Mouse (Mus musculus): ENCODE data around the gene Ror1. TPM values are rescaled to one million over a fixed set of nuclear protein-coding genes. Genes with fewer than 3 reads are reported as not detected.

Gene Ror1
- polyA plus RNA-seq, 1 experiment from 2014 or later = 13.0 TPM

GRCm38 (mm10) chr4:100187563-100188200, 92.1 kb downstream of the Ror1 start:
- Histone ChIP-seq H3K9ac (ENCODE audit: low read length) (no peak overlapping the region), H3K9me3 (ENCODE audit: control insufficient read depth, low read length) (no peaks in the 10 kb centered on the region), H3K4me2 (ENCODE audit: low read depth, low read length) (no peak overlapping the region), H3K4me3 (ENCODE audit: low read length) (no peak overlapping the region), H3K4me1 (replicated peaks; ENCODE audit: control insufficient read depth, insufficient read depth, low read length) (peaks cover 21% of the 10 kb centered on the region), H3K27ac (ENCODE audit: low read length) (peak overlapping the region; percentile 65), H3K27me3 (ENCODE audit: control insufficient read depth, insufficient read depth, low read depth, low read length) (no peaks in the 10 kb centered on the region), H3K36me3 (ENCODE audit: control insufficient read depth, insufficient read depth, low read length) (no peaks in the 10 kb centered on the region)
- peak; percentile 69 for ATAC-seq (ENCODE audit: low read depth)
- 22% methylated on average over 6 of the region's 6 CpGs for WGBS

GRCm38 (mm10) chr4:100188201-100188699, 92.7 kb downstream of the Ror1 start:
- peak overlapping the region; percentile 65 for H3K27ac ChIP-seq (ENCODE audit: low read length)
- no peak overlapping the region for H3K9ac ChIP-seq (ENCODE audit: low read length)
- no peaks in the 10 kb centered on the region for H3K27me3 ChIP-seq (ENCODE audit: control insufficient read depth, insufficient read depth, low read depth, low read length)
- H3K4me3 ChIP-seq (ENCODE audit: low read length) = no peak overlapping the region
- peak; percentile 72 for ATAC-seq (ENCODE audit: low read depth)
- H3K4me2 ChIP-seq (ENCODE audit: low read depth, low read length) = no peak overlapping the region
- WGBS = 23% methylated on average over 4 of the region's 4 CpGs
- H3K4me1 ChIP-seq (replicated peaks; ENCODE audit: control insufficient read depth, insufficient read depth, low read length) = peaks cover 21% of the 10 kb centered on the region
- no peaks in the 10 kb centered on the region for H3K9me3 ChIP-seq (ENCODE audit: control insufficient read depth, low read length)
- no peaks in the 10 kb centered on the region for H3K36me3 ChIP-seq (ENCODE audit: control insufficient read depth, insufficient read depth, low read length)

GRCm38 (mm10) chr4:100191483-100191882, 95.9 kb downstream of the Ror1 start:
- Histone ChIP-seq H3K27ac (ENCODE audit: low read length) (no peak overlapping the region), H3K4me2 (ENCODE audit: low read depth, low read length) (no peak overlapping the region), H3K4me1 (replicated peaks; ENCODE audit: control insufficient read depth, insufficient read depth, low read length) (peaks cover 21% of the 10 kb centered on the region), H3K36me3 (ENCODE audit: control insufficient read depth, insufficient read depth, low read length) (no peaks in the 10 kb centered on the region), H3K27me3 (ENCODE audit: control insufficient read depth, insufficient read depth, low read depth, low read length) (no peaks in the 10 kb centered on the region), H3K9ac (ENCODE audit: low read length) (no peak overlapping the region), H3K9me3 (ENCODE audit: control insufficient read depth, low read length) (no peaks in the 10 kb centered on the region), H3K4me3 (ENCODE audit: low read length) (no peak overlapping the region)
- ATAC-seq (ENCODE audit: low read depth) = no peak; the same call in 1 of the 2 replicates
- WGBS = 41% methylated on average over 6 of the region's 6 CpGs

- H3K9ac ChIP-seq (ENCODE audit: low read length) = no peak overlapping the region
- H3K4me2 ChIP-seq (ENCODE audit: low read depth, low read length) = no peak overlapping the region
- H3K36me3 ChIP-seq (ENCODE audit: control insufficient read depth, insufficient read depth, low read length) = no peaks in the 10 kb centered on the region
- WGBS = 63% methylated on average over 3 of the region's 3 CpGs
- H3K4me3 ChIP-seq (ENCODE audit: low read length) = no peak overlapping the region
- H3K9me3 ChIP-seq (ENCODE audit: control insufficient read depth, low read length) = no peaks in the 10 kb centered on the region
- no peak for ATAC-seq (ENCODE audit: low read depth)
- peaks cover 6% of the 10 kb centered on the region for H3K4me1 ChIP-seq (replicated peaks; ENCODE audit: control insufficient read depth, insufficient read depth, low read length)
- no peak overlapping the region for H3K27ac ChIP-seq (ENCODE audit: low read length)
- H3K27me3 ChIP-seq (ENCODE audit: control insufficient read depth, insufficient read depth, low read depth, low read length) = no peaks in the 10 kb centered on the region
Measured at GRCm38 (mm10) chr4:100194136-100194535, 98.5 kb downstream of the Ror1 start.

- Histone ChIP-seq H3K4me1 (replicated peaks; ENCODE audit: control insufficient read depth, insufficient read depth, low read length) (peaks cover 6% of the 10 kb centered on the region), H3K4me3 (ENCODE audit: low read length) (no peak overlapping the region), H3K4me2 (ENCODE audit: low read depth, low read length) (no peak overlapping the region), H3K36me3 (ENCODE audit: control insufficient read depth, insufficient read depth, low read length) (no peaks in the 10 kb centered on the region), H3K9ac (ENCODE audit: low read length) (no peak overlapping the region), H3K27me3 (ENCODE audit: control insufficient read depth, insufficient read depth, low read depth, low read length) (no peaks in the 10 kb centered on the region), H3K27ac (ENCODE audit: low read length) (no peak overlapping the region), H3K9me3 (ENCODE audit: control insufficient read depth, low read length) (no peaks in the 10 kb centered on the region)
- WGBS = 55% methylated on average over 5 of the region's 5 CpGs
- ATAC-seq (ENCODE audit: low read depth) = no peak
Measured at GRCm38 (mm10) chr4:100196255-100196793, 100.7 kb downstream of the Ror1 start.

GRCm38 (mm10) chr4:100198275-100198674, 102.7 kb downstream of the Ror1 start:
- Histone ChIP-seq H3K9me3 (ENCODE audit: control insufficient read depth, low read length) (no peaks in the 10 kb centered on the region), H3K4me1 (replicated peaks; ENCODE audit: control insufficient read depth, insufficient read depth, low read length) (peaks cover 6% of the 10 kb centered on the region), H3K27ac (ENCODE audit: low read length) (no peak overlapping the region), H3K4me3 (ENCODE audit: low read length) (no peak overlapping the region), H3K27me3 (ENCODE audit: control insufficient read depth, insufficient read depth, low read depth, low read length) (no peaks in the 10 kb centered on the region), H3K9ac (ENCODE audit: low read length) (no peak overlapping the region), H3K4me2 (ENCODE audit: low read depth, low read length) (no peak overlapping the region), H3K36me3 (ENCODE audit: control insufficient read depth, insufficient read depth, low read length) (no peaks in the 10 kb centered on the region)
- 0 out of 2 replicates have a peak, but pooled peaks have one; percentile 41 for ATAC-seq (ENCODE audit: low read depth)
- 26% methylated on average over 2 of the region's 2 CpGs for WGBS

- WGBS = 57% methylated on average over 2 of the region's 2 CpGs
- no peak for ATAC-seq (ENCODE audit: low read depth)
- H3K4me3 ChIP-seq (ENCODE audit: low read length) = no peak overlapping the region
- peaks cover 6% of the 10 kb centered on the region for H3K4me1 ChIP-seq (replicated peaks; ENCODE audit: control insufficient read depth, insufficient read depth, low read length)
- no peaks in the 10 kb centered on the region for H3K9me3 ChIP-seq (ENCODE audit: control insufficient read depth, low read length)
- H3K4me2 ChIP-seq (ENCODE audit: low read depth, low read length) = no peak overlapping the region
- no peak overlapping the region for H3K27ac ChIP-seq (ENCODE audit: low read length)
- H3K36me3 ChIP-seq (ENCODE audit: control insufficient read depth, insufficient read depth, low read length) = no peaks in the 10 kb centered on the region
- H3K9ac ChIP-seq (ENCODE audit: low read length) = no peak overlapping the region
- H3K27me3 ChIP-seq (ENCODE audit: control insufficient read depth, insufficient read depth, low read depth, low read length) = no peaks in the 10 kb centered on the region
Measured at GRCm38 (mm10) chr4:100201322-100201721, 105.7 kb downstream of the Ror1 start.

GRCm38 (mm10) chr4:100203066-100203465, 107.5 kb downstream of the Ror1 start:
- ATAC-seq (ENCODE audit: low read depth) = no peak
- WGBS = 38% methylated on average over 5 of the region's 5 CpGs
- no peak overlapping the region for H3K4me2 ChIP-seq (ENCODE audit: low read depth, low read length)
- no peak overlapping the region for H3K9ac ChIP-seq (ENCODE audit: low read length)
- H3K27me3 ChIP-seq (ENCODE audit: control insufficient read depth, insufficient read depth, low read depth, low read length) = no peaks in the 10 kb centered on the region
- peaks cover 4% of the 10 kb centered on the region for H3K4me1 ChIP-seq (replicated peaks; ENCODE audit: control insufficient read depth, insufficient read depth, low read length)
- no peak overlapping the region for H3K27ac ChIP-seq (ENCODE audit: low read length)
- H3K9me3 ChIP-seq (ENCODE audit: control insufficient read depth, low read length) = no peaks in the 10 kb centered on the region
- no peaks in the 10 kb centered on the region for H3K36me3 ChIP-seq (ENCODE audit: control insufficient read depth, insufficient read depth, low read length)
- H3K4me3 ChIP-seq (ENCODE audit: low read length) = no peak overlapping the region

- WGBS = 48% methylated on average over 5 of the region's 5 CpGs
- no peak for ATAC-seq (ENCODE audit: low read depth)
- no peaks in the 10 kb centered on the region for H3K27me3 ChIP-seq (ENCODE audit: control insufficient read depth, insufficient read depth, low read depth, low read length)
Measured at GRCm38 (mm10) chr4:100203688-100204087, 108.1 kb downstream of the Ror1 start.

More at GRCm38 (mm10) chr4:100203688-100204087, 108.1 kb downstream of the Ror1 start:
- Histone ChIP-seq H3K4me3 (ENCODE audit: low read length) (no peak overlapping the region), H3K9ac (ENCODE audit: low read length) (no peak overlapping the region), H3K36me3 (ENCODE audit: control insufficient read depth, insufficient read depth, low read length) (no peaks in the 10 kb centered on the region), H3K4me2 (ENCODE audit: low read depth, low read length) (no peak overlapping the region), H3K9me3 (ENCODE audit: control insufficient read depth, low read length) (no peaks in the 10 kb centered on the region), H3K4me1 (replicated peaks; ENCODE audit: control insufficient read depth, insufficient read depth, low read length) (no peaks in the 10 kb centered on the region; the same call in 1 of the 2 replicates), H3K27ac (ENCODE audit: low read length) (no peak overlapping the region)

All from lung, embryonic 16.5 days (tissue).